ENCODE assay signal across 31 mouse cellular contexts in the genomic region with DNA sequence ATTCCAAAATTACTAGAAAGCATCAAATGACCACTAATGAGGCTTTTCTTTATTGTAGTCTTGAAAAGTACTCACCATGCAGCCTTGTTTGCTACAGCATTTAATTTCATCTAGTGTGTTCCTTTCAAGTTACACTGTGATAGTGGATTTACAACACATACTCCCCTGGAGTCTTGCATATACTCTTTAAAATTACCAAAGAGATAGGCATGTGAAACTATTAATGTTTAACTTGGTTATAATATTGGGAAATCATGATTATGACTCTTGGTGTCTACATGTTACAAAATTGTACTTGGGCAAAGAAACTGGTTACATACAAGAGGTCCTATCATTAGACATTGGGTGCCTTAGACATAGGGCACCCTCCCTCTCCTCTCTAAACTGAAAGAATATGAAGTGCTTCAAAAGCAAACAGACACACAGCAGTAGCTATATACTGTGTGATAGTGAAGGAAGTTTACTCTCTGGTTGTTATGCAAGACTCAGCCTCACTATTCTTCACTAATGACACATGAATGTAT.
"Had no signal": no experiment of that assay in that cellular context is flagged by ENCODE, and none has a peak within 500 bp of the region (broad histone marks: within the 10 kb centered on the region; RNA-seq: fewer than 3 reads in every experiment).

No protein-coding gene starts in this region.

- H3K4me1 ChIP-seq: limb, embryonic 10.5 days; limb, embryonic 12.5 days; limb, embryonic 13.5 days; limb, embryonic 15.5 days; liver, embryonic 13.5 days; liver, embryonic 15.5 days; lung, embryonic 15.5 days; megakaryocyte, embryonic 14.5 days; midbrain, embryonic 10.5 days; midbrain, embryonic 12.5 days; midbrain, embryonic 13.5 days; midbrain, embryonic 15.5 days; neural tube, embryonic 12.5 days had no signal

- H3K9me3 ChIP-seq: limb, embryonic 10.5 days; limb, embryonic 12.5 days; limb, embryonic 13.5 days; limb, embryonic 15.5 days; liver, embryonic 13.5 days; liver, embryonic 15.5 days; lung, embryonic 15.5 days; megakaryocyte, embryonic 14.5 days; midbrain, embryonic 10.5 days; midbrain, embryonic 12.5 days; midbrain, embryonic 13.5 days; midbrain, embryonic 15.5 days; neural tube, embryonic 12.5 days had no signal

- H3K4me2 ChIP-seq: limb, embryonic 12.5 days; limb, embryonic 13.5 days; limb, embryonic 15.5 days; liver, embryonic 11.5 days; liver, embryonic 13.5 days; liver, embryonic 15.5 days; lung, embryonic 14.5 days; lung, embryonic 15.5 days; midbrain, embryonic 11.5 days; midbrain, embryonic 12.5 days; midbrain, embryonic 13.5 days; midbrain, embryonic 15.5 days; neural tube, embryonic 12.5 days had no signal

- H3K4me3 ChIP-seq: limb, embryonic 10.5 days; limb, embryonic 12.5 days; limb, embryonic 13.5 days; limb, embryonic 15.5 days; liver, embryonic 13.5 days; liver, embryonic 15.5 days; lung, embryonic 15.5 days; megakaryocyte, embryonic 14.5 days; midbrain, embryonic 10.5 days; midbrain, embryonic 12.5 days; midbrain, embryonic 13.5 days; midbrain, embryonic 15.5 days; myocyte; neural tube, embryonic 12.5 days had no signal

- H3K36me3 ChIP-seq: limb, embryonic 10.5 days; limb, embryonic 12.5 days; limb, embryonic 13.5 days; limb, embryonic 15.5 days; liver, embryonic 13.5 days; liver, embryonic 15.5 days; lung, embryonic 15.5 days; midbrain, embryonic 10.5 days; midbrain, embryonic 12.5 days; midbrain, embryonic 13.5 days; midbrain, embryonic 15.5 days; neural tube, embryonic 12.5 days had no signal

- H3K9ac ChIP-seq: limb, embryonic 12.5 days; limb, embryonic 13.5 days; limb, embryonic 15.5 days; liver, embryonic 13.5 days; liver, embryonic 14.5 days; liver, embryonic 15.5 days; liver, postnatal 0 days; lung, embryonic 14.5 days; lung, embryonic 15.5 days; midbrain, embryonic 12.5 days; midbrain, embryonic 13.5 days; midbrain, embryonic 15.5 days; neural tube, embryonic 12.5 days had no signal

- H3K27ac ChIP-seq: limb, embryonic 10.5 days; limb, embryonic 12.5 days; limb, embryonic 13.5 days; limb, embryonic 15.5 days; liver, embryonic 13.5 days; liver, embryonic 14.5 days; liver, embryonic 15.5 days; lung, embryonic 15.5 days; macrophage; midbrain, embryonic 10.5 days; midbrain, embryonic 12.5 days; midbrain, embryonic 13.5 days; midbrain, embryonic 15.5 days; neural tube, embryonic 12.5 days had no signal

- H3K27me3 ChIP-seq: limb, embryonic 12.5 days; limb, embryonic 13.5 days; limb, embryonic 15.5 days; liver, embryonic 13.5 days; liver, embryonic 15.5 days; lung, embryonic 15.5 days; megakaryocyte, embryonic 14.5 days; midbrain, embryonic 12.5 days; midbrain, embryonic 13.5 days; midbrain, embryonic 15.5 days; neural tube, embryonic 12.5 days had no signal

- DNase-seq: left cerebral cortex, postnatal 4 days; liver; liver, embryonic 13.5 days; liver, postnatal 0 days; lung, adult 18-20 months; lung, adult 2 months; lung, embryonic 14.5 days; lung, postnatal 10 days; lung, postnatal 14 days; lung, postnatal 36 days; lung, postnatal 4 days; midbrain, embryonic 14.5 days had no signal

- ATAC-seq: liver, postnatal 0 days; lung, postnatal 0 days; midbrain, embryonic 13.5 days; midbrain, embryonic 15.5 days; midbrain, embryonic 16.5 days had no signal
